Mouse (Mus musculus) left cerebral cortex, postnatal 25 days (tissue): ENCODE results near the gene Pabpc1l. TPM values are rescaled to one million over a fixed set of nuclear protein-coding genes. Genes with fewer than 3 reads are reported as not detected.

Source experiments
- DNase-seq, 2 experiments: peaks; one replicate each; pipeline ENCODE4 v3.0.0; 2022; ENCODE audit warnings: low spot score in 2 of 2, mixed read lengths in 1 of 2
- intact Hi-C: fragments of 180-260 bp; cut with DNase I; formaldehyde crosslinking; loops from one replicate; pipeline ENCODE4 v1.15.1; 2025
- total RNA-seq, 2 experiments: library from RNA; stranded (reverse); gene quantifications; 2 replicates each; pipeline ENCODE4 v1.2.3; 2021

Gene Pabpc1l
- under 1 TPM in 1 of 2 experiments, not detected in 1; 0.71 TPM for total RNA-seq

GRCm38 (mm10) chr2:164025150-164025549 is at the start of gene Pabpc1l:
Pabpc1l (plus strand) TSS chr2:164025450.
- intact Hi-C loops: no loop called here
- DNase-seq: no peak

- intact Hi-C loops: no loop called here
- no peak for DNase-seq
Measured at GRCm38 (mm10) chr2:163976448-163976847, 48.8 kb upstream of the Pabpc1l start.

- no peak for DNase-seq
- intact Hi-C loops: no loop called here
Measured at GRCm38 (mm10) chr2:163987233-163987632, 38.0 kb upstream of the Pabpc1l start.

GRCm38 (mm10) chr2:163992871-163993270 is 32.4 kb upstream of the Pabpc1l start:
- DNase-seq: no peak
- intact Hi-C loops: no loop called here

GRCm38 (mm10) chr2:163994654-163994976 is 30.6 kb upstream of the Pabpc1l start, which contains the start of gene Ywhab:
Ywhab (plus strand) TSS chr2:163994960.
- DNase-seq: no peak
- intact Hi-C loops: loop anchor here (2.0 kb wide), 2 partner anchors 76 kb away; partner anchors contain the start of genes Rims4, Stk4 and Tomm34

- DNase-seq: peak; percentile 89 to 97
- intact Hi-C loops: loop anchor here (2.0 kb wide), 2 partner anchors 76 kb away; partner anchors contain the start of genes Rims4, Stk4 and Tomm34
Measured at GRCm38 (mm10) chr2:163994977-163995862, 30.0 kb upstream of the Pabpc1l start.

GRCm38 (mm10) chr2:163996275-163996674 is 29.0 kb upstream of the Pabpc1l start:
- intact Hi-C loops: no loop called here
- DNase-seq: peak in 1 of 2 experiments; percentile 45

- intact Hi-C loops: no loop called here
- no peak for DNase-seq
Measured at GRCm38 (mm10) chr2:163996899-163997298, 28.4 kb upstream of the Pabpc1l start.

- DNase-seq: no peak
- intact Hi-C loops: no loop called here
Measured at GRCm38 (mm10) chr2:163998981-163999380, 26.3 kb upstream of the Pabpc1l start.

- DNase-seq: peak in 1 of 2 experiments; percentile 92
Measured at GRCm38 (mm10) chr2:164002637-164003036, 22.6 kb upstream of the Pabpc1l start.

GRCm38 (mm10) chr2:164004503-164004902 is 20.7 kb upstream of the Pabpc1l start:
- intact Hi-C loops: no loop called here
- DNase-seq: no peak

More at GRCm38 (mm10) chr2:164002637-164003036, 22.6 kb upstream of the Pabpc1l start:
- intact Hi-C loops: no loop called here

GRCm38 (mm10) chr2:164006932-164007331 is 18.3 kb upstream of the Pabpc1l start:
- intact Hi-C loops: no loop called here
- no peak for DNase-seq

- intact Hi-C loops: no loop called here
- no peak for DNase-seq
Measured at GRCm38 (mm10) chr2:164007547-164007946, 17.7 kb upstream of the Pabpc1l start.

- intact Hi-C loops: no loop called here
- DNase-seq: peak in 1 of 2 experiments; percentile 45
Measured at GRCm38 (mm10) chr2:164007987-164008545, 17.2 kb upstream of the Pabpc1l start.

- intact Hi-C loops: no loop called here
- peak in 1 of 2 experiments; percentile 44 for DNase-seq
Measured at GRCm38 (mm10) chr2:164009227-164009626, 16.0 kb upstream of the Pabpc1l start.

- no peak for DNase-seq
- intact Hi-C loops: no loop called here
Measured at GRCm38 (mm10) chr2:164010496-164010895, 14.8 kb upstream of the Pabpc1l start.

- intact Hi-C loops: no loop called here
Measured at GRCm38 (mm10) chr2:164010944-164011343, 14.3 kb upstream of the Pabpc1l start.

GRCm38 (mm10) chr2:164015304-164015703 is 9.9 kb upstream of the Pabpc1l start:
- no peak for DNase-seq
- intact Hi-C loops: no loop called here

More at GRCm38 (mm10) chr2:164010944-164011343, 14.3 kb upstream of the Pabpc1l start:
- no peak for DNase-seq

- peak in 1 of 2 experiments; percentile 29 for DNase-seq
- intact Hi-C loops: no loop called here
Measured at GRCm38 (mm10) chr2:164018910-164019309, 6.3 kb upstream of the Pabpc1l start.

GRCm38 (mm10) chr2:164019943-164020342 is 5.3 kb upstream of the Pabpc1l start:
- no peak for DNase-seq
- intact Hi-C loops: no loop called here

- DNase-seq: no peak
- intact Hi-C loops: no loop called here
Measured at GRCm38 (mm10) chr2:164022104-164022503, 3.1 kb upstream of the Pabpc1l start.
